Mouse (Mus musculus) Patski (cell line): ENCODE data around the gene Letm1. TPM values are rescaled to one million over a fixed set of nuclear protein-coding genes. Genes with fewer than 3 reads are reported as not detected.

Experiments used
- ATAC-seq: fragments of 100-300 bp; one replicate; pipeline ENCODE4 v1.8.0; 2021
- CTCF ChIA-PET: fragments of 350-600 bp; sonication (Branson Sonifier 250); formaldehyde crosslinking; loops from one replicate; lab custom pipeline; 2022; ENCODE audit warnings: inconsistent platforms; lab: Charles Lee
- POLR2A ChIA-PET: fragments of 350-600 bp; sonication (Branson Sonifier 250); formaldehyde crosslinking; loops from one replicate; lab custom pipeline; 2022; ENCODE audit warnings: antibody characterized with exemption, inconsistent platforms; lab: Charles Lee
- DNase-seq: peaks from one replicate; pipeline ENCODE4 v3.0.0-alpha.2; 2011; ENCODE audit warnings: low read depth, low spot score
- H3K27me3 ChIP-seq: fragments of 371-371 bp; one replicate; pipeline ENCODE4 v1.5.1; 2021
- CTCF ChIP-seq: fragments of 100-300 bp; IDR thresholded peaks from one replicate; pipeline ENCODE4 v1.5.1; 2021
- in situ Hi-C: fragments of 300-500 bp; cut with MboI; formaldehyde crosslinking; loops from 3 replicates; pipeline ENCODE4 v1.11.1; 2018; ENCODE audit warnings: low pct_unique_long_range_greater_than_20kb, mixed read lengths
- polyA plus RNA-seq: library from polyadenylated mRNA; unstranded; gene quantifications from one replicate; pipeline ENCODE4 v1.2.3, GENCODE M21; 2021

The Letm1 gene
- polyA plus RNA-seq, 1 experiment from 2014 or later = 64.9 TPM

DNA sequence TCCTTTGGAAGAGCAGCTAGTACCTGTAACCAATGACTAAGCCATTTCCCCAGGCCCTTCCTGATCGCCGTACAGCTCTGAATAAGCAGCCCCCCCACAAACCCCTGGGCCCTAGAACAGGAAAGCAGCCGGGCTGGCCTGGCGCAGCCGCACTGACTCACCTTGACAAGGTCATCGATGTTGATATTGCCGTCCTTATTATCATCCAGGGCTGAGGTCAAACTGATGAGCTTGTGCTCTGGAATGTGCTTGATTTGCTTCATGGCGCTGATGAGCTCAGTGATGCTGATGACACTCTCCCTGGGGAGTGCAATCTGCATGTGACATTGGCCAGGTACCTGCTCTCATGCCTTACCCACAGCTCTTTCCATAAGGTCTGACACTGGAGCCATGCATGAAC is 39.1 kb downstream of the Letm1 start:
- DNase-seq (no peak), ATAC-seq (no peak)
- ChIA-PET CTCF (interaction anchor here (1.1 kb wide), 1 partner anchor 8 kb away, joined by 3 read pairs; no protein-coding TSS in a partner anchor), POLR2A (interaction anchor here (1.2 kb wide), 1 partner anchor 11 kb away, joined by 3 read pairs; no protein-coding TSS in a partner anchor)
- no peak for TF ChIP-seq CTCF
- no peaks in the 10 kb centered on the region for H3K27me3 ChIP-seq
- in situ Hi-C loops = loop anchor here (5.0 kb wide), 1 partner anchor 66 kb away; no protein-coding TSS in a partner anchor

DNA sequence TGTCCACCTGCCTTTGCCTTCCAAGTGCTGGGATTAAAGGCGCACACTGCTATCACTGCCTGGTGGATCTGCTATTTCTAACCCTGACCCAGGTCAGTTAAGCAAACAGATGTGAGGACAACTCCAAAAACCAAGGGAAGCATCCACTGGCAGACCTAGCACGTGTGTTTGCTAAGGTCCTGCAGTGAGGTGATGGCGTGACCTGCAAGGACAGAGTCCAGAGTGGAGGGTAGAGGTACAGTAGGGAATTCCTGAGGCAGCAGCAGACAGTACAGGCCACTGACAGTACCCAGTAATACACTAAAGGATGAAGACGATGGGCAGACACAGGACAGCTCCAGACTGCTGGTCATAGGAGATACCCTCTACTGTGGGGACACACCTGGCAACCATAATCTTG is 42.1 kb downstream of the Letm1 start:
- ATAC-seq (no peak), DNase-seq (no peak)
- POLR2A ChIA-PET = no interaction called here
- TF ChIP-seq CTCF = no peak
- CTCF ChIA-PET = interaction anchor here (1.9 kb wide), 1 partner anchor 64 kb away, joined by 6 read pairs; no protein-coding TSS in a partner anchor
- in situ Hi-C loops = loop anchor here (5.0 kb wide), 1 partner anchor 63 kb away; no protein-coding TSS in a partner anchor
- H3K27me3 ChIP-seq = no peaks in the 10 kb centered on the region

DNA sequence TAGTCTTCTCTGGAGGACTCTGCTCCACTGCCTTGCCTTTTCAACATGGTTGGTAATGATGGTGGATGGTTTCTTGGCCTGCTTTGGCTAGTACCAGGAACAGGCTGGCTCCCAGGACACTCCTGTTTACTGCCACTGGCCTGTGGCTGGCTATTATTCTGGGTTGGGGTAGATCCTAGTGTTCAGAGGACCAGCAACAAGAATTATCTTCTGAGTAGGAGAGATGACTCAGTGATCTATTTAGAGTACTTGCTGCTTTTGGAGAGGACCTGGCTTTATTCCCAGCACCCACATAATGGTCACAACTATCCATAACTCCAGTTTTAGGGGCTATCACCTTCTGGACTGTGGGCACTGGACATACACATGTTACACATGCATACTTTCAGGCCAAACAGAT is 44.3 kb downstream of the Letm1 start:
- ATAC-seq (no peak), DNase-seq (no peak)
- in situ Hi-C loops = no loop called here
- CTCF ChIA-PET = interaction anchor here (0.7 to 2.1 kb wide), 19 partner anchors 8 to 99 kb away, joined by 3 to 25 read pairs (median 5); no protein-coding TSS in a partner anchor
- no peaks in the 10 kb centered on the region for H3K27me3 ChIP-seq
- POLR2A ChIA-PET = interaction anchor here (0.7 kb wide), 1 partner anchor 190 kb away, joined by 3 read pairs; no protein-coding TSS in a partner anchor
- no peak for TF ChIP-seq CTCF

DNA sequence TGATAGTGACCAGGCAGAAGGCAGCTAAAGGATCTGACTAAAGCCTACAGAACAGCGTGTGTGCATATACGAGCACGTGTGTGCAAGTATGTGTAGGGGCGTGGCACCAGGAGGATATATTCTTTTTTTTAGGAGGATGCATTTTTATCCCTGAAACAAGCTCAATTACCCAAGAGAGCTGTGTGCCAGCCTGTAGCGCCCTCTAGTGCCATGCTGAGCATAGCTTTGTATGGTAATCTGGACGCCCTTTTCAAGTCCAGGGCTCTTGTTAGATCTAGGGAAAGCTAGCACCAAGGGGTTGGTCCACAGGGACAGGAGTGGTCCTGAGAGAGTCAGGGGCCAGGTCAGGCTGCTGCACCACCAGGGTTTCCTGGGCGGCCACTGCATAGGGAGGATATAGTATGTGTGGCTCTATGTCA is 44.7 kb downstream of the Letm1 start:
- CTCF ChIA-PET = interaction anchor here (0.7 to 2.1 kb wide), 19 partner anchors 8 to 99 kb away, joined by 3 to 25 read pairs (median 5); no protein-coding TSS in a partner anchor
- POLR2A ChIA-PET = interaction anchor here (0.7 kb wide), 1 partner anchor 190 kb away, joined by 3 read pairs; no protein-coding TSS in a partner anchor
- no peaks in the 10 kb centered on the region for H3K27me3 ChIP-seq
- no peak for TF ChIP-seq CTCF
- ATAC-seq (no peak), DNase-seq (no peak)
- in situ Hi-C loops = no loop called here

DNA sequence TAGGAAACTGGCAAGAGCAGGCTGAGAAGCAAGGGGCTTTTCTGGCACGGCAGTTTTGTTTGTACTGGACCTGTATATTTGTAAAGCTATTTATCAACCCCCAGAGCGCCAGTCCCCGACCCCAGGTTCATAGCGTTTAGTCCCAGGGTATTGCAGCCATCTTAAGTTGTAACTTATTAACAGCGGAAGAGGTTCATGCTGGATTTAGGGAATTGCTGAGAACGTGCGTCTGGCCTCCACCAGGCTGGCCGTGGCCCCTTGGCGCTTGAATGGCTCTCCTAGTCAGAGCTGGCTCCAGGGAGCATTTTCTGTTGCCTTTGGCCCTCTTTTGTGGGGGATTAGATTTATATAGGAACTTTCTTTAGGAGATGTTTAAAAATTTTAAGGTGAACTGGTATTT is 46.4 kb downstream of the Letm1 start:
- ChIA-PET CTCF (interaction anchor here (1.0 to 1.3 kb wide), 2 partner anchors 51 to 60 kb away, joined by 3 to 4 read pairs; no protein-coding TSS in a partner anchor), POLR2A (no interaction called here)
- in situ Hi-C loops = no loop called here
- DNase-seq = no peak
- ATAC-seq = no peak
- TF ChIP-seq CTCF = no peak
- H3K27me3 ChIP-seq = no peaks in the 10 kb centered on the region

DNA sequence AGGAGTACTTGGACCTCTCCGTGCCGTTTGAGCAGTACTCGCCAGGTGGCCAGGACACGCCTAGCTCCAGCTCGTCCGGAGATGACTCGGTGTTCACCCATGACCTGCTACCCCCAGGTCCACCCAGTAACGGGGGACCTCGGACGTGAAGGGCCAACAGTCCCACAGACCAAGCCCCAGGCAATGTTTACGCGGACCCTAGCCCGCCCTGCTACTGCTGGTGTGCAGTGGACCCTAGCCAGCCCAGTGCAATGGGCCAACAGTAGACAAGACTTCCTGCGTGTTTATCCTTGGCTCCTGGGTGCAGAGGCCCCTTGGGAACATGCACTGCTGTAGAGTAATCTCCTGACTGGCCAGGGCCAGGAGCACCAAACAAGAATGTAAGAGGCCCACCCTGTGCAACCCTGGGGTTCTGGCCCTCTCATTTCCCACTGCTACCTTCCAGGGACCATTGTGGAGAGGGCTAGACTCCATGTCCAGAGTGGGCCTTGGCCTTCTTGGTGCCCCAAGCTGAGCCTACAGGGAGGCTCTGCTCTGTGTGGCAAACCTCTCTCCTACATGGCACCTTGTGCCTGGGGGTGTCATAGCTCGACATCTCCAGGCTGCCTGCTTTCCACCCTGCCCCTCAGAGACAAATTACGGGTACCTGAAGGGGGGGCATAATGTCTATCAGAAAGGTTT is 47.1 kb downstream of the Letm1 start:
- ChIA-PET CTCF (interaction anchor here (1.0 to 1.3 kb wide), 2 partner anchors 50 to 60 kb away, joined by 3 to 4 read pairs; no protein-coding TSS in a partner anchor), POLR2A (no interaction called here)
- ATAC-seq (no peak), DNase-seq (no peak)
- TF ChIP-seq CTCF = no peak
- H3K27me3 ChIP-seq = no peaks in the 10 kb centered on the region
- in situ Hi-C loops = no loop called here

DNA sequence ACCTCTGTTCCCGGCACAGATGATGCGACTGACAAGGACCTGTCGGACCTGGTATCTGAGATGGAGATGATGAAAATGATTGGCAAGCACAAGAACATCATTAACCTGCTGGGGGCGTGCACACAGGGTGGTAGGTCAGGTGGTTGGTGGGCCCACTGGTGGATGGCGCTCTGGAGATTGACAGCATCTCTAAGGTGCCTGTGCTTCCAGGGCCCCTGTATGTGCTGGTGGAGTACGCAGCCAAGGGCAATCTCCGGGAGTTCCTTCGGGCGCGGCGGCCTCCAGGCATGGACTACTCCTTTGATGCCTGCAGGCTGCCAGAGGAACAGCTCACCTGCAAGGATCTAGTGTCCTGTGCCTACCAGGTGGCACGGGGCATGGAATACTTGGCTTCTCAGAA is 48.8 kb downstream of the Letm1 start:
- no peak for ATAC-seq
- POLR2A ChIA-PET = interaction anchor here (1.3 kb wide), 1 partner anchor 14 kb away, joined by 7 read pairs; no protein-coding TSS in a partner anchor
- CTCF ChIA-PET = interaction anchor here (1.3 to 1.5 kb wide), 3 partner anchors 16 to 65 kb away, joined by 3 to 4 read pairs (median 3); no protein-coding TSS in a partner anchor
- no peak for TF ChIP-seq CTCF
- in situ Hi-C loops = no loop called here
- no peak for DNase-seq
- no peaks in the 10 kb centered on the region for H3K27me3 ChIP-seq

DNA sequence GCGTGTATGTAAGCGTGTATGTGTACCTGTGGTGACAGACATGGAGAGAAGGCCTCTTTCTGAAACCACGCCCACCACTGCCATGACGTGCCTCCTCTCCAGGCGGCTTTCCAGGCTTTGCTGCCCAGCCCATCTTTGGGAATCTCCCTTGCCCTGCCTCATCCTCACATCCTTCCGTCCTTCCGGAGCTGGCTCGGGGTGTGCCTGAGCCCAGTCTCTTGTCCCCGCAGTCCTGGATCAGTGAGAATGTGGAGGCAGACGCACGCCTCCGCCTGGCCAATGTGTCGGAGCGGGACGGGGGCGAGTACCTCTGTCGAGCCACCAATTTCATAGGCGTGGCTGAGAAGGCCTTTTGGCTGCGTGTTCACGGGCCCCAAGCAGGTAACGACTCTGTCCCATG is 51.6 kb downstream of the Letm1 start:
- in situ Hi-C loops = no loop called here
- no peak for ATAC-seq
- no peaks in the 10 kb centered on the region for H3K27me3 ChIP-seq
- TF ChIP-seq CTCF = no peak
- ChIA-PET POLR2A (interaction anchor here (1.0 kb wide), 1 partner anchor 9 kb away, joined by 3 read pairs; no protein-coding TSS in a partner anchor), CTCF (no interaction called here)
- no peak for DNase-seq

DNA sequence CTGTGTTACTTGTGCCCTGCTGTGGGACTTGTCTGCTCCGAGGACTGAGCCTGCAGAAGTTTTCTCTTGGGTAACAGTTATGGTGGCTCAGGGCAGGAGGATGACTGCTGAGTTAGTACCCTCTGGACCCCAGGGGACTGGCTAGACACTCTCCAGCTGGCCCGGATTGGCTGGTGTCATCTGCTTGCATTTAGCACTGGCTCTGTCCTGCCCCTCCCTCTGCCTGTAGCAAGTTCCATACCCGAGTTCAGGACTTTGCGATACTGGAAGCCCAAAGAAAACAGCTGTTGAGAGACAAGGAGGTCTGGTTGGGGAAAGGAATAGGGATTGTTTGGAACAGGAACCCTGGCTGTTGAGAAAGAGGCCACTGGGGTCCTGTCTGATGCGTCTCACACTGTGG is 52.1 kb downstream of the Letm1 start:
- in situ Hi-C loops = no loop called here
- ATAC-seq (no peak), DNase-seq (no peak)
- H3K27me3 ChIP-seq = no peaks in the 10 kb centered on the region
- ChIA-PET POLR2A (interaction anchor here (1.0 kb wide), 1 partner anchor 8 kb away, joined by 3 read pairs; no protein-coding TSS in a partner anchor), CTCF (interaction anchor here (1.1 kb wide), 1 partner anchor 44 kb away, joined by 3 read pairs; no protein-coding TSS in a partner anchor)
- TF ChIP-seq CTCF = no peak

DNA sequence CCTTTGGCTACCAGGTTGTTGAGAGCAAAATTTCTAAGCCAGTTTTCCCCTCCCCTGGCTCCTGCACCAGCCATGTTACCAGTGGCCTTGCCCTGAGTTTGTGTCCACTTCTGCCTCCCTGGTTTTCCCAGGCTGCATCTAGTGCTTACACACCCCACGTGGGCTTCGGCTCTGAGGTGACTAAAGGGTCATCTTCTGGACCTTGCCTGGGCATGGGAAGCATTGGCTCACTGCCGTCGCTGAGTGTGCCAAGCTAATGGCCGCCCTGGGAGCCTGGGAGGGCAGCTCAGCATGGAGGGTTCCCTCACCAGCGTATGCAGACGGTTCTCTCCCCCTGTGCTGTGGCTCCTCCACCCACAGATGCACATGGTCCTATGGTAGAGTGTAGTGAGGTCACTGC is 53.8 kb downstream of the Letm1 start:
- no peak for DNase-seq
- in situ Hi-C loops = no loop called here
- POLR2A ChIA-PET = no interaction called here

DNA sequence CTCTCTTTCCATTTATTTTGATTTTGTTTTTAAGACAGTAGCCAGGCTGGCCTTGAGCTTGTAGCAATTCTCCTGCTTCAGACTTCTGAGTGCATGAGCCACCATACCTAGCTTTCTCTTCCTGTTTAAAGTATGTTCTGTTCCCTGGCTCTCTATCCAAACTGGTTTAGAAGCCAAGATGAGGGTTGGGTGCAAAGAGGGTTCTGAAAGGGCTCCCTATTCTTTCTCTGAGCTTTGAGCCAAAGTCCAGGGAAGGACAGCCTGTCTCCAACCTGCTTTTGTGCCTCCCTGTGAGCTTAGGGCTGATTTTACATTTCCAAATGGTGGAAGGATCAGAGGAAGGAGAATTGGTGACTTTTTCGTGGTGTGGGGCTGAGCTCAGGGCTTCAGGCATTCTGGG is 55.7 kb downstream of the Letm1 start:
- ChIA-PET CTCF (interaction anchor here (1.0 to 1.5 kb wide), 2 partner anchors 43 to 51 kb away, joined by 3 to 4 read pairs; no protein-coding TSS in a partner anchor), POLR2A (no interaction called here)
- in situ Hi-C loops = no loop called here
- ATAC-seq (no peak), DNase-seq (no peak)
- no peaks in the 10 kb centered on the region for H3K27me3 ChIP-seq
- TF ChIP-seq CTCF = no peak

More for the DNA sequence above, 53.8 kb downstream of the Letm1 start:
- CTCF ChIA-PET = no interaction called here
- ATAC-seq = no peak
- TF ChIP-seq CTCF = no peak
- no peaks in the 10 kb centered on the region for H3K27me3 ChIP-seq
